Mouse (Mus musculus) limb, embryonic 15.5 days (tissue): Measurements from ENCODE around the gene Scyl2. TPM values are rescaled to one million over a fixed set of nuclear protein-coding genes. Genes with fewer than 3 reads are reported as not detected.

Experiments
- ATAC-seq: fragments of 200-750 bp; cut with Nextera tagmentation; 2 replicates; pipeline ENCODE4 v1.8.0; 2017; ENCODE audit warnings: low read depth, moderate TSS enrichment; ENCODE audit not compliant: insufficient number of reproducible peaks, low FRiP score, low TSS enrichment
- H3K27ac ChIP-seq: fragments of 300-500 bp; sonication (generic); 2 replicates; pipeline ENCODE4 v1.5.1; 2015; ENCODE audit warnings: moderate library complexity, mild to moderate bottlenecking, inconsistent platforms
- H3K27me3 ChIP-seq: fragments of 300-500 bp; sonication (generic); 2 replicates; pipeline ENCODE4 v1.6.1; 2015; ENCODE audit warnings: inconsistent platforms
- H3K36me3 ChIP-seq: fragments of 300-500 bp; sonication (generic); 2 replicates; pipeline ENCODE4 v1.6.1; 2015; ENCODE audit warnings: inconsistent platforms
- H3K4me1 ChIP-seq: fragments of 300-500 bp; sonication (generic); 2 replicates; pipeline ENCODE4 v1.6.1; 2015; ENCODE audit warnings: inconsistent platforms
- H3K4me2 ChIP-seq: fragments of 300-500 bp; sonication (generic); 2 replicates; pipeline ENCODE4 v1.6.1; 2015; ENCODE audit warnings: mild to moderate bottlenecking, inconsistent platforms
- H3K4me3 ChIP-seq: fragments of 300-500 bp; sonication (generic); 2 replicates; pipeline ENCODE4 v1.5.1; 2015; ENCODE audit warnings: mild to moderate bottlenecking, inconsistent platforms
- H3K9ac ChIP-seq: fragments of 300-500 bp; sonication (generic); 2 replicates; pipeline ENCODE4 v1.6.1; 2015; ENCODE audit warnings: inconsistent platforms
- H3K9me3 ChIP-seq: fragments of 300-500 bp; sonication (generic); 2 replicates; pipeline ENCODE4 v1.6.1; 2016; ENCODE audit warnings: inconsistent platforms
- WGBS: fragments of 180-500 bp; shearing (Covaris S2); methylation state at CpG from one replicate; pipeline ENCODE4 v1.1.7; 2015; 5-methylcytosine and 5-hydroxymethylcytosine counted together
- polyA plus RNA-seq: library from polyadenylated mRNA; unstranded; fragments of >200 nt; fragmentation: Nextera tagmentation; extraction: Ambion mirVana; gene quantifications from 2 replicates; pipeline ENCODE4 v1.2.1, GENCODE M21; 2015

The Scyl2 gene
- polyA plus RNA-seq, 1 experiment from 2014 or later = 7.4 TPM

GRCm38 (mm10) chr10:89633121-89633520 is 53.0 kb downstream of the Scyl2 start:
- 84% methylated on average over 4 of the region's 4 CpGs for WGBS

GRCm38 (mm10) chr10:89631831-89632230 is 54.3 kb downstream of the Scyl2 start:
- no peak for ATAC-seq
- Histone ChIP-seq H3K9me3 (no peaks in the 10 kb centered on the region), H3K4me1 (no peaks in the 10 kb centered on the region; the same call in 1 of the 2 replicates), H3K27ac (no peak overlapping the region), H3K27me3 (no peaks in the 10 kb centered on the region), H3K36me3 (no peaks in the 10 kb centered on the region), H3K9ac (no peak overlapping the region), H3K4me2 (no peak overlapping the region), H3K4me3 (no peak overlapping the region)
- 63% methylated on average over 5 of the region's 5 CpGs for WGBS

More at GRCm38 (mm10) chr10:89633121-89633520, 53.0 kb downstream of the Scyl2 start:
- Histone ChIP-seq H3K4me3 (no peak overlapping the region), H3K9ac (no peak overlapping the region), H3K9me3 (no peaks in the 10 kb centered on the region), H3K4me2 (no peak overlapping the region), H3K27ac (no peak overlapping the region), H3K36me3 (no peaks in the 10 kb centered on the region), H3K4me1 (no peaks in the 10 kb centered on the region; the same call in 1 of the 2 replicates), H3K27me3 (no peaks in the 10 kb centered on the region)
- no peak for ATAC-seq

- H3K4me1 ChIP-seq = no peaks in the 10 kb centered on the region; the same call in 1 of the 2 replicates
- H3K4me3 ChIP-seq = no peak overlapping the region
- H3K9ac ChIP-seq = no peak overlapping the region
- no peaks in the 10 kb centered on the region for H3K9me3 ChIP-seq
- H3K27me3 ChIP-seq = no peaks in the 10 kb centered on the region
- H3K4me2 ChIP-seq = no peak overlapping the region
- H3K36me3 ChIP-seq = no peaks in the 10 kb centered on the region
- H3K27ac ChIP-seq = no peak overlapping the region
- no peak for ATAC-seq
- WGBS = 100% methylated on average over 1 of the region's 1 CpGs
Observed at GRCm38 (mm10) chr10:89630564-89630963, 55.5 kb downstream of the Scyl2 start.

GRCm38 (mm10) chr10:89630052-89630451 is 56.0 kb downstream of the Scyl2 start:
- H3K36me3 ChIP-seq = no peaks in the 10 kb centered on the region
- H3K4me3 ChIP-seq = no peak overlapping the region
- WGBS = 29% methylated on average over 3 of the region's 3 CpGs
- H3K27ac ChIP-seq = no peak overlapping the region
- H3K27me3 ChIP-seq = no peaks in the 10 kb centered on the region
- no peak overlapping the region for H3K4me2 ChIP-seq
- no peaks in the 10 kb centered on the region for H3K9me3 ChIP-seq
- ATAC-seq = no peak
- H3K4me1 ChIP-seq = no peaks in the 10 kb centered on the region; the same call in 1 of the 2 replicates
- H3K9ac ChIP-seq = no peak overlapping the region

GRCm38 (mm10) chr10:89626714-89627113 is 59.4 kb downstream of the Scyl2 start:
- Histone ChIP-seq H3K36me3 (no peaks in the 10 kb centered on the region), H3K27me3 (no peaks in the 10 kb centered on the region), H3K9me3 (no peaks in the 10 kb centered on the region), H3K4me2 (no peak overlapping the region), H3K4me1 (no peaks in the 10 kb centered on the region), H3K4me3 (no peak overlapping the region), H3K27ac (no peak overlapping the region), H3K9ac (no peak overlapping the region)
- 78% methylated on average over 2 of the region's 2 CpGs for WGBS
- no peak for ATAC-seq

GRCm38 (mm10) chr10:89624196-89624595 is 61.9 kb downstream of the Scyl2 start:
- H3K4me2 ChIP-seq = no peak overlapping the region
- H3K9ac ChIP-seq = no peak overlapping the region
- H3K9me3 ChIP-seq = no peaks in the 10 kb centered on the region
- no peak overlapping the region for H3K27ac ChIP-seq
- H3K4me3 ChIP-seq = no peak overlapping the region
- no peaks in the 10 kb centered on the region for H3K4me1 ChIP-seq
- 0 out of 2 replicates have a peak, but pooled peaks cover 4% of the 10 kb centered on the region for H3K27me3 ChIP-seq
- no peak for ATAC-seq
- H3K36me3 ChIP-seq = no peaks in the 10 kb centered on the region
- 87% methylated on average over 2 of the region's 2 CpGs for WGBS

- Histone ChIP-seq H3K4me3 (no peak within 1 kb of the TSS), H3K36me3 (no peaks in the 10 kb centered on the region), H3K9ac (no peak within 1 kb of the TSS), H3K9me3 (no peaks in the 10 kb centered on the region), H3K4me2 (no peak within 1 kb of the TSS), H3K4me1 (no peaks in the 10 kb centered on the region), H3K27me3 (0 out of 2 replicates have a peak, but pooled peaks cover 4% of the 10 kb centered on the region), H3K27ac (no peak within 1 kb of the TSS)
- ATAC-seq = no peak
- WGBS = 27% methylated on average over 7 of the region's 7 CpGs
Observed at GRCm38 (mm10) chr10:89621129-89621528, 65.0 kb downstream of the Scyl2 start, which contains the start of gene Slc17a8. Gene Slc17a8, minus strand, starts transcription at chr10:89621253.

GRCm38 (mm10) chr10:89599311-89599710 is 86.8 kb downstream of the Scyl2 start:
- WGBS = 65% methylated on average over 5 of the region's 5 CpGs
- Histone ChIP-seq H3K27me3 (no peaks in the 10 kb centered on the region), H3K36me3 (no peaks in the 10 kb centered on the region)

GRCm38 (mm10) chr10:89597275-89597674 is 88.8 kb downstream of the Scyl2 start:
- H3K9ac ChIP-seq = no peak overlapping the region
- H3K4me3 ChIP-seq = no peak overlapping the region
- no peaks in the 10 kb centered on the region for H3K9me3 ChIP-seq
- H3K4me1 ChIP-seq = no peaks in the 10 kb centered on the region
- 80% methylated on average over 4 of the region's 4 CpGs for WGBS
- no peak overlapping the region for H3K27ac ChIP-seq
- ATAC-seq = no peak
- H3K36me3 ChIP-seq = no peaks in the 10 kb centered on the region
- H3K27me3 ChIP-seq = no peaks in the 10 kb centered on the region
- H3K4me2 ChIP-seq = no peak overlapping the region

More at GRCm38 (mm10) chr10:89599311-89599710, 86.8 kb downstream of the Scyl2 start:
- Histone ChIP-seq H3K27ac (no peak overlapping the region), H3K4me2 (no peak overlapping the region), H3K9ac (no peak overlapping the region), H3K4me3 (no peak overlapping the region), H3K4me1 (no peaks in the 10 kb centered on the region), H3K9me3 (no peaks in the 10 kb centered on the region)
- no peak for ATAC-seq

- WGBS = 75% methylated on average over 5 of the region's 5 CpGs
- Histone ChIP-seq H3K4me3 (no peak overlapping the region), H3K36me3 (no peaks in the 10 kb centered on the region)
Observed at GRCm38 (mm10) chr10:89595935-89596334, 90.2 kb downstream of the Scyl2 start.

GRCm38 (mm10) chr10:89595514-89595913 is 90.6 kb downstream of the Scyl2 start:
- no peak overlapping the region for H3K4me2 ChIP-seq
- H3K4me3 ChIP-seq = no peak overlapping the region
- H3K27me3 ChIP-seq = no peaks in the 10 kb centered on the region
- H3K9me3 ChIP-seq = no peaks in the 10 kb centered on the region
- no peak overlapping the region for H3K27ac ChIP-seq
- WGBS = 62% methylated on average over 1 of the region's 1 CpGs
- no peaks in the 10 kb centered on the region for H3K4me1 ChIP-seq
- H3K9ac ChIP-seq = no peak overlapping the region
- H3K36me3 ChIP-seq = no peaks in the 10 kb centered on the region
- no peak for ATAC-seq

More at GRCm38 (mm10) chr10:89595935-89596334, 90.2 kb downstream of the Scyl2 start:
- no peak overlapping the region for H3K27ac ChIP-seq
- no peak for ATAC-seq
- H3K4me1 ChIP-seq = no peaks in the 10 kb centered on the region
- H3K9ac ChIP-seq = no peak overlapping the region
- H3K4me2 ChIP-seq = no peak overlapping the region
- H3K9me3 ChIP-seq = no peaks in the 10 kb centered on the region
- no peaks in the 10 kb centered on the region for H3K27me3 ChIP-seq

GRCm38 (mm10) chr10:89594309-89594708 is 91.8 kb downstream of the Scyl2 start:
- Histone ChIP-seq H3K36me3 (no peaks in the 10 kb centered on the region), H3K9me3 (no peaks in the 10 kb centered on the region), H3K27me3 (no peaks in the 10 kb centered on the region), H3K4me1 (no peaks in the 10 kb centered on the region), H3K4me3 (no peak overlapping the region), H3K4me2 (no peak overlapping the region), H3K9ac (no peak overlapping the region), H3K27ac (no peak overlapping the region)
- no peak for ATAC-seq
- WGBS = 74% methylated on average over 4 of the region's 4 CpGs

- no peaks in the 10 kb centered on the region for H3K36me3 ChIP-seq
- ATAC-seq = no peak
- 57% methylated on average over 4 of the region's 4 CpGs for WGBS
- no peak overlapping the region for H3K4me3 ChIP-seq
- H3K27ac ChIP-seq = no peak overlapping the region
- H3K4me2 ChIP-seq = no peak overlapping the region
- no peaks in the 10 kb centered on the region for H3K27me3 ChIP-seq
- H3K4me1 ChIP-seq = no peaks in the 10 kb centered on the region
- no peak overlapping the region for H3K9ac ChIP-seq
- no peaks in the 10 kb centered on the region for H3K9me3 ChIP-seq
Observed at GRCm38 (mm10) chr10:89592797-89593196, 93.3 kb downstream of the Scyl2 start.
